Mouse (Mus musculus): ENCODE measurements around the gene Rnf40.

Rnf40 gene

GRCm38 (mm10) chr7:127649206-127649605 is 60.6 kb downstream of the Rnf40 start:
- DNase-seq (ENCODE audit: low spot score in 2 of 2): no peak

GRCm38 (mm10) chr7:127651624-127652023 is 63.1 kb downstream of the Rnf40 start:
- DNase-seq (ENCODE audit: low spot score in 2 of 2): no peak

GRCm38 (mm10) chr7:127652050-127652449 is 63.5 kb downstream of the Rnf40 start:
- DNase-seq (ENCODE audit: low spot score in 2 of 2): no peak

GRCm38 (mm10) chr7:127654318-127654717 is 65.8 kb downstream of the Rnf40 start:
- DNase-seq (ENCODE audit: low spot score in 2 of 2): no peak

Data from frontal cortex, postnatal 25 days (tissue).